Mouse (Mus musculus) liver, embryonic 16.5 days (tissue): ENCODE measurements around the gene Gm960. TPM values are rescaled to one million over a fixed set of nuclear protein-coding genes. Genes with fewer than 3 reads are reported as not detected.

Experiments
- ATAC-seq: fragments of 200-750 bp; cut with Nextera tagmentation; 2 replicates; pipeline ENCODE4 v1.8.0; 2017; ENCODE audit warnings: low read depth, mild to moderate bottlenecking, moderate number of reproducible peaks, moderate library complexity
- H3K27ac ChIP-seq: fragments of 300-500 bp; sonication (generic); 2 replicates; pipeline ENCODE4 v1.5.1; 2014; ENCODE audit warnings: mild to moderate bottlenecking, low read length
- H3K27me3 ChIP-seq: fragments of 300-500 bp; sonication (generic); 2 replicates; pipeline ENCODE4 v1.6.1; 2014; ENCODE audit warnings: low read depth, low read length, mixed read lengths; ENCODE audit not compliant: control insufficient read depth, insufficient read depth
- H3K36me3 ChIP-seq: fragments of 300-500 bp; sonication (generic); 2 replicates; pipeline ENCODE4 v1.6.1; 2014; ENCODE audit warnings: mild to moderate bottlenecking; ENCODE audit not compliant: control insufficient read depth, insufficient read depth
- H3K4me1 ChIP-seq: fragments of 300-500 bp; sonication (generic); 2 replicates; pipeline ENCODE4 v1.6.1; 2014; ENCODE audit warnings: low read depth, low read length, mixed read lengths; ENCODE audit not compliant: control insufficient read depth
- H3K4me2 ChIP-seq: fragments of 300-500 bp; sonication (generic); 2 replicates; pipeline ENCODE4 v1.6.1; 2014; ENCODE audit warnings: low read depth, low read length, mixed read lengths
- H3K4me3 ChIP-seq: fragments of 300-500 bp; sonication (generic); 2 replicates; pipeline ENCODE4 v1.5.1; 2014; ENCODE audit warnings: low read depth, mild to moderate bottlenecking, low read length
- H3K9ac ChIP-seq: fragments of 300-500 bp; sonication (generic); 2 replicates; pipeline ENCODE4 v1.6.1; 2014; ENCODE audit warnings: low read depth, low read length
- H3K9me3 ChIP-seq: fragments of 300-500 bp; sonication (generic); replicated peaks from 2 replicates; pipeline ENCODE4 v1.6.1; 2016; ENCODE audit warnings: low read length; ENCODE audit not compliant: control insufficient read depth
- WGBS: fragments of 180-500 bp; shearing (Covaris S2); extraction: QIAGEN DNeasy Blood & Tissue Kit; methylation state at CpG from one replicate; pipeline ENCODE4 v1.1.7; 2014; ENCODE audit not compliant: insufficient replicate concordance; 5-methylcytosine and 5-hydroxymethylcytosine counted together
- polyA plus RNA-seq: library from polyadenylated mRNA; unstranded; fragments of >200 nt; fragmentation: Nextera tagmentation; extraction: Ambion mirVana; gene quantifications from 2 replicates; pipeline ENCODE4 v1.2.1, GENCODE M21; 2015

Gene Gm960
- polyA plus RNA-seq, 1 experiment from 2014 or later = 0.57 TPM

- H3K4me3 ChIP-seq = no peak overlapping the region
- no peak for ATAC-seq
- H3K9ac ChIP-seq = no peak overlapping the region
- no peaks in the 10 kb centered on the region for H3K27me3 ChIP-seq
- no peak overlapping the region for H3K4me2 ChIP-seq
- peaks cover 16% of the 10 kb centered on the region for H3K4me1 ChIP-seq
- no peak overlapping the region for H3K27ac ChIP-seq
- WGBS = 91% methylated on average over 12 of the region's 12 CpGs
- H3K36me3 ChIP-seq = peaks cover 25% of the 10 kb centered on the region
- no peaks in the 10 kb centered on the region for H3K9me3 ChIP-seq
These were observed 74.5 kb downstream of the Gm960 start for GRCm38 (mm10) chr19:4624006-4624405.

- Histone ChIP-seq H3K36me3 (peaks cover 28% of the 10 kb centered on the region), H3K9me3 (no peaks in the 10 kb centered on the region), H3K4me2 (no peak overlapping the region), H3K4me3 (no peak overlapping the region), H3K27me3 (no peaks in the 10 kb centered on the region), H3K4me1 (peaks cover 16% of the 10 kb centered on the region), H3K9ac (no peak overlapping the region), H3K27ac (no peak overlapping the region)
- no peak for ATAC-seq
- 83% methylated on average over 9 of the region's 9 CpGs for WGBS
These were observed 75.0 kb downstream of the Gm960 start for GRCm38 (mm10) chr19:4623419-4623818.

GRCm38 (mm10) chr19:4622780-4623179 lies 75.7 kb downstream of the Gm960 start:
- Histone ChIP-seq H3K9me3 (no peaks in the 10 kb centered on the region), H3K27me3 (no peaks in the 10 kb centered on the region), H3K9ac (no peak overlapping the region), H3K27ac (no peak overlapping the region), H3K36me3 (peaks cover 28% of the 10 kb centered on the region), H3K4me2 (no peak overlapping the region), H3K4me1 (peaks cover 16% of the 10 kb centered on the region), H3K4me3 (no peak overlapping the region)
- no peak for ATAC-seq
- 74% methylated on average over 5 of the region's 5 CpGs for WGBS

DNA sequence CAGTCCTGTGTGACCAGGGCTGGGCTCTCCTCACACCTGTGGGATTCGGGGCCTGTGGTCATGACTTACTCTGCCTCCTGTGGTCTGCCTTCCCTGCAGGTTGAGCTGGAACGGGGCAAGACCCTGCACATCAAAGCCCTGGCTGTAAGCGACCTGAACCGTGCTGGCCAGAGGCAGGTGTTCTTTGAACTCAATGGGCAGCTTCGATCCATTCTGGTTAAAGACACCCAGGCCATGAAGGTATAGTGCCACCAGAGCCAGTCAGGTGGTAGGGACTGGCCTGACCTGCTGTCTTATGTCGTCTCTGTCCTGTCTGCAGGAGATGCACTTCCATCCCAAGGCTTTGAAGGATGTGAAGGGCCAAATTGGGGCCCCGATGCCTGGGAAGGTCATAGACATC lies 77.7 kb downstream of the Gm960 start:
- 81% methylated on average over 7 of the region's 7 CpGs for WGBS
- 0 out of 2 replicates have a peak, but pooled peaks cover 4% of the 10 kb centered on the region for H3K27me3 ChIP-seq
- peaks cover 13% of the 10 kb centered on the region for H3K4me1 ChIP-seq
- H3K9ac ChIP-seq = no peak overlapping the region
- no peaks in the 10 kb centered on the region for H3K9me3 ChIP-seq
- peaks cover 28% of the 10 kb centered on the region for H3K36me3 ChIP-seq
- H3K27ac ChIP-seq = no peak overlapping the region
- H3K4me2 ChIP-seq = no peak overlapping the region
- no peak overlapping the region for H3K4me3 ChIP-seq
- ATAC-seq = no peak

DNA sequence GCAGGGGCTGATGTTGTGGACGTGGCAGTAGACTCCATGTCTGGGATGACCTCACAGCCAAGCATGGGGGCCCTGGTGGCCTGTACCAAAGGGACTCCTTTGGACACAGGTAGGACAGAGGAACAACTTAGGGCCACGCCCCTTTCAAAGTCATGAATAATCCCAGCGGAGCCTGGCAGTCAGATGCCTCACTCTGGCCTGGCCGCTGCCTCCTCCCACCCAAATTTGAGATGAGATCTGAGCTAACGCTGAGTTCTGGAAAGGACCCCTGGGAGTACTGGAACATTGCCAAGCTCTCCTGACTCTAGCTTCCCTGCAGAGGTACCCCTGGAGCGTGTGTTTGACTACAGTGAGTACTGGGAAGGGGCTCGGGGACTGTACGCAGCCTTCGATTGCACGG lies 79.0 kb downstream of the Gm960 start:
- 75% methylated on average over 10 of the region's 10 CpGs for WGBS

GRCm38 (mm10) chr19:4618183-4618582 lies 80.3 kb downstream of the Gm960 start:
- 34% methylated on average over 18 of the region's 18 CpGs for WGBS
- H3K27ac ChIP-seq = no peak overlapping the region
- peaks cover 25% of the 10 kb centered on the region for H3K36me3 ChIP-seq
- peaks cover 19% of the 10 kb centered on the region for H3K4me1 ChIP-seq
- H3K4me2 ChIP-seq = no peak overlapping the region
- no peak for ATAC-seq
- peaks cover 12% of the 10 kb centered on the region for H3K27me3 ChIP-seq
- H3K4me3 ChIP-seq = no peak overlapping the region
- no peak overlapping the region for H3K9ac ChIP-seq
- no peaks in the 10 kb centered on the region for H3K9me3 ChIP-seq

More for the DNA sequence above, 79.0 kb downstream of the Gm960 start:
- H3K27me3 ChIP-seq = peaks cover 11% of the 10 kb centered on the region
- peaks cover 28% of the 10 kb centered on the region for H3K36me3 ChIP-seq
- peaks cover 20% of the 10 kb centered on the region for H3K4me1 ChIP-seq
- H3K4me3 ChIP-seq = no peak overlapping the region
- H3K9ac ChIP-seq = no peak overlapping the region
- H3K4me2 ChIP-seq = no peak overlapping the region
- ATAC-seq = no peak
- no peaks in the 10 kb centered on the region for H3K9me3 ChIP-seq
- no peak overlapping the region for H3K27ac ChIP-seq

DNA sequence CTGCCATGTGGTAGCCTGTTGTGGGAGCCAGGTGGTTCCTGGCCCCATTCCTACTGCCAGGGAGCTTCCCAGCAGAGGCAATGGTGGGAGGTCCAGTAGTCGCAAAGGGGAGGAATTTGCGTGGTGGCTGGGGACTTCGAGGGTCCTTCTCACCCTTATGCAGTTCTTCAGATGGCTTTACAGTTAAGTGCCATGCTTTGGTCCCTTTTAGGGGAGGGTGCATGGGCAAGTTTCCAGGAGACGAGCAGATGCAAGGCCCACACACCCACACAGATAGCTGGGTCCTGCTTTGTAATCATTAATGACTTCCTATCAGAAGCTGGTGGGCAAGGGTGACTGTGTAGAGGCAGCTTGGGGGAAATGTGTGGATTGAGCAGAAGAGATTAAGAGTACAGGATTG lies 81.9 kb downstream of the Gm960 start:
- ATAC-seq = no peak
- peaks cover 16% of the 10 kb centered on the region for H3K36me3 ChIP-seq
- 36% methylated on average over 4 of the region's 4 CpGs for WGBS
- H3K4me1 ChIP-seq = peaks cover 19% of the 10 kb centered on the region
- no peak overlapping the region for H3K27ac ChIP-seq
- peaks cover 12% of the 10 kb centered on the region for H3K27me3 ChIP-seq
- H3K9ac ChIP-seq = no peak overlapping the region
- no peak overlapping the region for H3K4me3 ChIP-seq
- no peak overlapping the region for H3K4me2 ChIP-seq
- H3K9me3 ChIP-seq = no peaks in the 10 kb centered on the region

DNA sequence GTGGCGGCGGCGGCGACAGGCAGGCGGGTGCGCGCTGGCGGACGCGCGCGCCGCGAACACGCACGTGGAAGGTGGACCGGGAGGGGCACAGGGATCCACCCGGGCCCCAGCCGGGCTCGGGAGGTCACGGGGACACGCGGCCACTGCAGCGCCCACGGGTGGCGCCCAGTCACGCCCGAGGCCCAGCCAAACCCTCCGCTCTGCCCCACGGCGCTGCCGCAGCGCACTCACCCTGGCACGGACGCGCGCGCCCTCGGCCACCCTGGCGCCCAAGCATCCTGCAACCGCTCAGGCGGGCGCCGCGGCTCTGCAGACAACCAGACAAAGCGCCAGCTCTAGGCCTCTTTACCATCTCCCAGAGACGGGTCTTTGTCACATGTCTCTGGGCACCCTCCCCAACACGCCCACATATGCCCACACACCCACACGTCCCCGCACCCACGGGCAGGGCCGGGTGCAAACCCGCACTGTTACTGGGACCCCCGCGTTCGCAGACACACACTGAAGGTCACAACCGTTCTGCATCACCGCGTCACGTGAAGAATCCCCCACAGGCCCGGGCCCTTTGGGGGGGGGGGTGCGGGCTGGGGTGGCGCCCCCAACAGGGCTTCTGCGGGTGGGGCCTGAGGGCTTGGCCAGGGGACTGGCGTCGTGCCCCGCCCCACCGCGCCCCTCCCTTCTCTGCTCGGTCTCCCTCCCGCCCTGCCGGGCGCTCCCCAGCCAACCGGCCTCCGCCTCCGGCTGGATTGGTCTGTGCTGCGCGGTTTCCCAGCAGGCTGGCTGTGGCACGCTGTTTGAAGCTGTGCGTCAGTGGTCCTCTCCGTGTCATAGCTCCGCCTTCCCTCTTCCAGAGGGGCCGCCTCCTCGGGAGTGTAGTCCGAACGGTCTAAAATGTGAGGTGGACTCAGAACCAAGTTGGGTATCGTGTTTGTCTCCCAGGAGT lies 83.0 kb downstream of the Gm960 start, which contains the start of gene Lrfn4:
Gene Lrfn4 (minus strand): TSS at position 517 of the 943 bp plus-strand sequence.
- peaks cover 19% of the 10 kb centered on the region for H3K4me1 ChIP-seq
- no peak within 1 kb of the TSS for H3K27ac ChIP-seq
- under 1% methylated on average over 85 of the region's 87 CpGs for WGBS
- H3K36me3 ChIP-seq = peaks cover 9% of the 10 kb centered on the region
- peak; percentile 84 for ATAC-seq
- H3K9me3 ChIP-seq = no peaks in the 10 kb centered on the region
- peak within 1 kb of the TSS; percentile 63 for H3K9ac ChIP-seq
- peaks cover 12% of the 10 kb centered on the region for H3K27me3 ChIP-seq
- H3K4me3 ChIP-seq = peak within 1 kb of the TSS; percentile 65
- H3K4me2 ChIP-seq = peak within 1 kb of the TSS; percentile 94
